Mouse (Mus musculus) MEL (cell line): Measurements from ENCODE around the gene Gm10271. TPM values are rescaled to one million over a fixed set of nuclear protein-coding genes. Genes with fewer than 3 reads are reported as not detected.

Experiments
- DNase-seq: peaks from one replicate; pipeline ENCODE4 v3.0.0; 2011; ENCODE audit warnings: low read depth, low spot score
- H3K27ac ChIP-seq: 2 replicates; pipeline ENCODE4 v1.5.1; 2012; ENCODE audit warnings: low read depth, mild to moderate bottlenecking, control low read depth, low read length, moderate library complexity; ENCODE audit not compliant: control insufficient read depth
- H3K27me3 ChIP-seq, 2 experiments: fragments of 150-350 bp in 1 of 2; sonication (generic) in 1 of 2; 2 replicates each; pipeline ENCODE4 v1.6.1; 2012; ENCODE audit warnings: low read length in 2 of 2, mild to moderate bottlenecking in 2 of 2, improper control_type of control experiment in 1 of 2, moderate library complexity in 1 of 2; ENCODE audit not compliant: insufficient read depth in 2 of 2, control insufficient read depth in 1 of 2
- H3K36me3 ChIP-seq, 2 experiments: 2 replicates each; pipeline ENCODE4 v1.6.1; 2012 to 2014; ENCODE audit warnings: low read length in 2 of 2, improper control_type of control experiment in 1 of 2, inconsistent platforms in 1 of 2, mild to moderate bottlenecking in 1 of 2; ENCODE audit not compliant: insufficient read depth in 2 of 2, control insufficient read depth in 1 of 2
- H3K4me1 ChIP-seq, 2 experiments: fragments of 150-350 bp in 1 of 2; sonication (generic) in 1 of 2; 2 replicates each; pipeline ENCODE4 v1.6.1; 2012; ENCODE audit warnings: low read length in 2 of 2, improper control_type of control experiment in 1 of 2, mild to moderate bottlenecking in 1 of 2; ENCODE audit not compliant: insufficient read depth in 2 of 2, control insufficient read depth in 1 of 2
- H3K4me3 ChIP-seq, 2 experiments: fragments of 150-350 bp in 1 of 2; sonication (generic) in 1 of 2; 2 replicates each; pipeline ENCODE4 v1.5.1; 2012; ENCODE audit warnings: low read depth in 2 of 2, low read length in 2 of 2, mild to moderate bottlenecking in 2 of 2, moderate library complexity in 2 of 2, control low read depth in 1 of 2, improper control_type of control experiment in 1 of 2; ENCODE audit not compliant: control insufficient read depth in 1 of 2, insufficient read depth in 1 of 2
- H3K79me2 ChIP-seq: 2 replicates; pipeline ENCODE4 v1.6.1; 2012; ENCODE audit warnings: mild to moderate bottlenecking, low read length, moderate library complexity; ENCODE audit not compliant: control insufficient read depth, poor library complexity, insufficient read depth
- H3K9ac ChIP-seq: 2 replicates; pipeline ENCODE4 v1.6.1; 2012; ENCODE audit warnings: low read depth, mild to moderate bottlenecking, control low read depth, low read length, moderate library complexity; ENCODE audit not compliant: control insufficient read depth, poor library complexity, severe bottlenecking
- H3K9me3 ChIP-seq: fragments of 150-350 bp; sonication (generic); replicated peaks from 2 replicates; pipeline ENCODE4 v1.6.1; 2012; ENCODE audit warnings: mild to moderate bottlenecking, low read length, improper control_type of control experiment, moderate library complexity; ENCODE audit not compliant: insufficient read depth
- CHD1 ChIP-seq: IDR thresholded peaks from 2 replicates; pipeline ENCODE4 v1.6.1; 2012; ENCODE audit warnings: low read depth, mild to moderate bottlenecking, inconsistent platforms, low read length, improper control_type of control experiment
- CHD2 ChIP-seq: IDR thresholded peaks from 2 replicates; pipeline ENCODE4 v1.6.1; 2011; ENCODE audit warnings: low read length, improper control_type of control experiment
- E2F4 ChIP-seq: IDR thresholded peaks from 2 replicates; pipeline ENCODE4 v1.6.1; 2011; ENCODE audit warnings: low read depth, low read length, improper control_type of control experiment, borderline replicate concordance
- ELF1 ChIP-seq: IDR thresholded peaks from 2 replicates; pipeline ENCODE4 v1.6.1; 2014; ENCODE audit warnings: low read depth, mild to moderate bottlenecking, inconsistent platforms, low read length, improper control_type of control experiment, moderate library complexity
- EP300 ChIP-seq, 2 experiments: IDR thresholded peaks; 2 replicates each; pipeline ENCODE4 v1.6.1; 2011; ENCODE audit warnings: improper control_type of control experiment in 2 of 2, low read length in 2 of 2, low read depth in 1 of 2, mild to moderate bottlenecking in 1 of 2
- ETS1 ChIP-seq: IDR thresholded peaks from 2 replicates; pipeline ENCODE4 v1.6.1; 2012; ENCODE audit warnings: low read depth, mild to moderate bottlenecking, inconsistent platforms, low read length, improper control_type of control experiment, moderate library complexity
- GABPA ChIP-seq: IDR thresholded peaks from 2 replicates; pipeline ENCODE4 v1.6.1; 2012; ENCODE audit warnings: low read depth, mild to moderate bottlenecking, inconsistent platforms, low read length, improper control_type of control experiment, moderate library complexity
- GATA1 ChIP-seq: IDR thresholded peaks from 2 replicates; pipeline ENCODE4 v1.6.1; 2011; ENCODE audit warnings: low read depth, low read length, improper control_type of control experiment
- HCFC1 ChIP-seq: IDR thresholded peaks from 2 replicates; pipeline ENCODE4 v1.6.1; 2012; ENCODE audit warnings: low read depth, mild to moderate bottlenecking, inconsistent platforms, low read length, improper control_type of control experiment, moderate library complexity
- KAT2A ChIP-seq: conservative IDR thresholded peaks from 2 replicates; pipeline ENCODE4 v1.6.1; 2012; ENCODE audit warnings: low read depth, low read length, improper control_type of control experiment, inconsistent platforms
- MAFK ChIP-seq: IDR thresholded peaks from 2 replicates; pipeline ENCODE4 v1.6.1; 2011; ENCODE audit warnings: low read depth, mild to moderate bottlenecking, low read length, improper control_type of control experiment, borderline replicate concordance
- MAX ChIP-seq: IDR thresholded peaks from 2 replicates; pipeline ENCODE4 v1.6.1; 2011; ENCODE audit warnings: low read length, improper control_type of control experiment
- MEF2A ChIP-seq: IDR thresholded peaks from 2 replicates; pipeline ENCODE4 v1.6.1; 2014; ENCODE audit warnings: low read depth, mild to moderate bottlenecking, inconsistent platforms, low read length, improper control_type of control experiment; ENCODE audit not compliant: poor library complexity, insufficient replicate concordance, severe bottlenecking; ENCODE audit errors: extremely low read depth
- MXI1 ChIP-seq: IDR thresholded peaks from 2 replicates; pipeline ENCODE4 v1.6.1; 2011; ENCODE audit warnings: mild to moderate bottlenecking, low read depth, low read length, improper control_type of control experiment
- MYB ChIP-seq: IDR thresholded peaks from 2 replicates; pipeline ENCODE4 v1.6.1; 2011; ENCODE audit warnings: mild to moderate bottlenecking, low read depth, low read length, improper control_type of control experiment
- MYC ChIP-seq: IDR thresholded peaks from 2 replicates; pipeline ENCODE4 v1.6.1; 2011; ENCODE audit warnings: low read depth, mild to moderate bottlenecking, low read length, improper control_type of control experiment, moderate library complexity
- POLR2A ChIP-seq, 2 experiments: IDR thresholded peaks; 2 replicates each; pipeline ENCODE4 v1.6.1; 2011 to 2012; ENCODE audit warnings: low read length in 2 of 2, mild to moderate bottlenecking in 2 of 2, control low read depth in 1 of 2, improper control_type of control experiment in 1 of 2, low read depth in 1 of 2, moderate library complexity in 1 of 2; ENCODE audit not compliant: control insufficient read depth in 1 of 2, insufficient read depth in 1 of 2, poor library complexity in 1 of 2
- RCOR1 ChIP-seq: IDR thresholded peaks from 2 replicates; pipeline ENCODE4 v1.6.1; 2012; ENCODE audit warnings: low read depth, mild to moderate bottlenecking, inconsistent platforms, low read length, improper control_type of control experiment
- SIN3A ChIP-seq: IDR thresholded peaks from 2 replicates; pipeline ENCODE4 v1.6.1; 2012; ENCODE audit warnings: low read length, improper control_type of control experiment, inconsistent platforms
- TCF12 ChIP-seq: IDR thresholded peaks from 2 replicates; pipeline ENCODE4 v1.6.1; 2014; ENCODE audit warnings: low read depth, mild to moderate bottlenecking, inconsistent platforms, low read length, improper control_type of control experiment, moderate library complexity
- UBTF ChIP-seq: IDR thresholded peaks from 2 replicates; pipeline ENCODE4 v1.6.1; 2012; ENCODE audit warnings: low read depth, mild to moderate bottlenecking, inconsistent platforms, low read length, improper control_type of control experiment, moderate library complexity, borderline replicate concordance; ENCODE audit not compliant: insufficient read depth
- USF1 ChIP-seq: IDR thresholded peaks from 2 replicates; pipeline ENCODE4 v1.6.1; 2014; ENCODE audit warnings: low read depth, mild to moderate bottlenecking, inconsistent platforms, low read length, improper control_type of control experiment, moderate library complexity
- USF2 ChIP-seq, 2 experiments: IDR thresholded peaks; 2 replicates each; pipeline ENCODE4 v1.6.1; 2011 to 2012; ENCODE audit warnings: improper control_type of control experiment in 2 of 2, low read length in 2 of 2, borderline replicate concordance in 1 of 2, inconsistent platforms in 1 of 2, low read depth in 1 of 2, mild to moderate bottlenecking in 1 of 2; ENCODE audit not compliant: insufficient read depth in 1 of 2
- ZC3H11A ChIP-seq: IDR thresholded peaks from 2 replicates; pipeline ENCODE4 v1.6.1; 2012; ENCODE audit warnings: low read depth, mild to moderate bottlenecking, inconsistent platforms, low read length, improper control_type of control experiment
- ZKSCAN1 ChIP-seq: IDR thresholded peaks from 2 replicates; pipeline ENCODE4 v1.6.1; 2012; ENCODE audit warnings: low read depth, mild to moderate bottlenecking, inconsistent platforms, low read length, improper control_type of control experiment, moderate library complexity
- ZNF384 ChIP-seq: IDR thresholded peaks from 2 replicates; pipeline ENCODE4 v1.6.1; 2012; ENCODE audit warnings: low read depth, mild to moderate bottlenecking, inconsistent platforms, low read length, improper control_type of control experiment
- polyA plus RNA-seq, 2 experiments: library from polyadenylated mRNA; stranded (reverse) in 1 of 2; unstranded in 1 of 2; fragments of >175 nt in 1 of 2; fragments of >200 nt in 1 of 2; gene quantifications; 2 replicates each; pipeline versions ENCODE4 v1.2.1 to v1.2.4; 2012; ENCODE audit warnings: low replicate concordance in 2 of 2, low read depth in 1 of 2; ENCODE audit not compliant: insufficient read length in 2 of 2, insufficient read depth in 1 of 2, missing spikeins in 1 of 2
- total RNA-seq: library from RNA; depleted of rRNA; stranded (reverse); fragments of 300-350 nt; gene quantifications from 2 replicates; pipeline ENCODE4 v1.2.3, GENCODE M21; 2012

Gm10271 gene
- total and polyA plus RNA-seq, 3 experiments: not detected

- Histone ChIP-seq H3K9me3 (no peaks in the 10 kb centered on the region), H3K4me1 (peaks cover 0 to 8% of the 10 kb centered on the region in 2 experiments; a peak in 2 of 4 replicates), H3K27me3 (no peaks in the 10 kb centered on the region), H3K4me3 (no peak overlapping the region), H3K79me2 (no peaks in the 10 kb centered on the region), H3K9ac (no peak overlapping the region), H3K27ac (no peak overlapping the region), H3K36me3 (peaks cover 5 to 7% of the 10 kb centered on the region in 2 experiments; a peak in 3 of 4 replicates)
- TF ChIP-seq ETS1: no peak
- TF ChIP-seq HCFC1: no peak
- no peak for TF ChIP-seq TCF12
- TF ChIP-seq MAFK: no peak
- TF ChIP-seq USF2 (IDR thresholded peaks at IDR 0.05; ENCODE audit: borderline replicate concordance in 1 of 2, insufficient read depth in 1 of 2, low read depth in 1 of 2, low read length in 2 of 2): no peak
- no peak for TF ChIP-seq KAT2A
- no peak for TF ChIP-seq SIN3A
- TF ChIP-seq UBTF: no peak
- TF ChIP-seq MAX: no peak
- no peak for TF ChIP-seq CHD1
- TF ChIP-seq EP300 (IDR thresholded peaks at IDR 0.05; ENCODE audit: low read depth in 1 of 2, low read length in 2 of 2): no peak
- no peak for TF ChIP-seq ZC3H11A
- no peak for TF ChIP-seq GATA1
- DNase-seq: no peak
Measured at GRCm38 (mm10) chr10:116935028-116935427, 37.4 kb downstream of the Gm10271 start.

- Histone ChIP-seq H3K79me2 (no peaks in the 10 kb centered on the region), H3K9ac (no peak overlapping the region), H3K36me3 (peaks cover 3 to 10% of the 10 kb centered on the region in 2 experiments), H3K27ac (no peak overlapping the region), H3K4me3 (no peak overlapping the region), H3K9me3 (no peaks in the 10 kb centered on the region), H3K27me3 (no peaks in the 10 kb centered on the region), H3K4me1 (peaks cover 0 to 9% of the 10 kb centered on the region in 2 experiments; a peak in 2 of 4 replicates)
- TF ChIP-seq E2F4 (no peak), MAFK (no peak), USF1 (no peak), ETS1 (no peak), GATA1 (no peak), ZKSCAN1 (no peak), RCOR1 (no peak), KAT2A (no peak), ELF1 (no peak), MXI1 (no peak), UBTF (no peak), MEF2A (no peak), GABPA (no peak), CHD2 (no peak), MYC (no peak), ZNF384 (no peak), POLR2A (IDR thresholded peaks at IDR 0.05; ENCODE audit: control insufficient read depth in 1 of 2, insufficient read depth in 1 of 2, low read depth in 1 of 2, low read length in 2 of 2, poor library complexity in 1 of 2) (no peak), MYB (no peak)
- DNase-seq: no peak
Measured at GRCm38 (mm10) chr10:116933794-116934193, 38.6 kb downstream of the Gm10271 start.
